Mouse (Mus musculus): ENCODE results near the gene Mrps18b. TPM values are rescaled to one million over a fixed set of nuclear protein-coding genes. Genes with fewer than 3 reads are reported as not detected.

Mrps18b gene
- polyA plus RNA-seq, 1 experiment = 104 TPM

- Histone ChIP-seq H3K4me2 (ENCODE audit: low read depth) (peak within 1 kb of the TSS; percentile 97), H3ac (ENCODE audit: control insufficient read depth, insufficient read length) (peak within 1 kb of the TSS; percentile 69), H3K4me3 (peak within 1 kb of the TSS; percentile 50), H3K36me3 (ENCODE audit: control insufficient read depth, insufficient read depth) (peaks cover 39% of the 10 kb centered on the region), H3K79me2 (ENCODE audit: control insufficient read depth, insufficient read depth) (peaks cover 14% of the 10 kb centered on the region), H3K27me3 (ENCODE audit: control insufficient read depth, insufficient read depth, insufficient read length) (no peaks in the 10 kb centered on the region)
- TF ChIP-seq E2F4 (IDR thresholded peaks at IDR 0.05; ENCODE audit: insufficient read depth) (no peak), POLR2A (IDR thresholded peaks at IDR 0.05; ENCODE audit: insufficient read length, low read depth) (peak; percentile 97), MYOG (IDR thresholded peaks at IDR 0.05; ENCODE audit: control insufficient read depth in 1 of 3, insufficient read depth in 1 of 3, insufficient read length in 2 of 3, low read depth in 2 of 3) (peak in 1 of 3 experiments; percentile 6), SRF (IDR thresholded peaks at IDR 0.05; ENCODE audit: control insufficient read depth, insufficient read length, low read depth) (peak; percentile 4), POLR2AphosphoS2 (IDR thresholded peaks at IDR 0.05; ENCODE audit: insufficient read length, low read depth) (peak; percentile 99)
Measured at GRCm38 (mm10) chr17:35909919-35910369, 6.2 kb downstream of the Mrps18b start, which contains the start of gene Atat1. Gene Atat1, minus strand, starts transcription at chr17:35910075.

GRCm38 (mm10) chr17:35909186-35909918 lies 6.8 kb downstream of the Mrps18b start:
- H3K27me3 ChIP-seq (ENCODE audit: control insufficient read depth, insufficient read depth, insufficient read length) = no peaks in the 10 kb centered on the region
- peaks cover 8% of the 10 kb centered on the region for H3K79me2 ChIP-seq (ENCODE audit: control insufficient read depth, insufficient read depth)
- H3K36me3 ChIP-seq (ENCODE audit: control insufficient read depth, insufficient read depth) = peaks cover 37% of the 10 kb centered on the region
- H3K4me2 ChIP-seq (ENCODE audit: low read depth) = peak overlapping the region; percentile 97
- H3ac ChIP-seq (ENCODE audit: control insufficient read depth, insufficient read length) = peak overlapping the region; percentile 69
- H3K4me3 ChIP-seq = peak overlapping the region; percentile 50
- no peak for TF ChIP-seq POLR2AphosphoS2 (IDR thresholded peaks at IDR 0.05; ENCODE audit: insufficient read length, low read depth)
- TF ChIP-seq TCF12 (IDR thresholded peaks at IDR 0.05; ENCODE audit: insufficient read depth, poor library complexity, severe bottlenecking) = no peak
- TF ChIP-seq E2F4 (IDR thresholded peaks at IDR 0.05; ENCODE audit: insufficient read depth) = no peak
- TF ChIP-seq USF1 (IDR thresholded peaks at IDR 0.05; ENCODE audit: low read depth) = no peak
- TF ChIP-seq REST (IDR thresholded peaks at IDR 0.05; ENCODE audit: insufficient read depth, insufficient read length) = no peak
- no peak for TF ChIP-seq POLR2A (IDR thresholded peaks at IDR 0.05; ENCODE audit: insufficient read length, low read depth)
- no peak for TF ChIP-seq MAX (IDR thresholded peaks at IDR 0.05; ENCODE audit: low read depth)
- no peak for TF ChIP-seq CEBPB (IDR thresholded peaks at IDR 0.05; ENCODE audit: insufficient read depth, poor library complexity, severe bottlenecking)
- TF ChIP-seq MYOD1 (IDR thresholded peaks at IDR 0.05; ENCODE audit: control insufficient read depth in 1 of 3, insufficient read length in 2 of 3, low read depth in 2 of 3) = no peak
- no peak for TF ChIP-seq MYOG (IDR thresholded peaks at IDR 0.05; ENCODE audit: control insufficient read depth in 1 of 3, insufficient read depth in 1 of 3, insufficient read length in 2 of 3, low read depth in 2 of 3)
- no peak for TF ChIP-seq TCF3 (IDR thresholded peaks at IDR 0.05; ENCODE audit: insufficient read length, low read depth)
- TF ChIP-seq SRF (IDR thresholded peaks at IDR 0.05; ENCODE audit: control insufficient read depth, insufficient read length, low read depth) = no peak

- Histone ChIP-seq H3K36me3 (ENCODE audit: control insufficient read depth, insufficient read depth) (peaks cover 21% of the 10 kb centered on the region), H3ac (ENCODE audit: control insufficient read depth, insufficient read length) (no peak overlapping the region), H3K4me3 (no peak overlapping the region), H3K27me3 (ENCODE audit: control insufficient read depth, insufficient read depth, insufficient read length) (no peaks in the 10 kb centered on the region), H3K4me2 (ENCODE audit: low read depth) (no peak overlapping the region), H3K79me2 (ENCODE audit: control insufficient read depth, insufficient read depth) (peaks cover 2% of the 10 kb centered on the region)
- TF ChIP-seq E2F4 (IDR thresholded peaks at IDR 0.05; ENCODE audit: insufficient read depth) = no peak
- no peak for TF ChIP-seq POLR2AphosphoS2 (IDR thresholded peaks at IDR 0.05; ENCODE audit: insufficient read length, low read depth)
- no peak for TF ChIP-seq REST (IDR thresholded peaks at IDR 0.05; ENCODE audit: insufficient read depth, insufficient read length)
- TF ChIP-seq TCF12 (IDR thresholded peaks at IDR 0.05; ENCODE audit: insufficient read depth, poor library complexity, severe bottlenecking) = no peak
- TF ChIP-seq CEBPB (IDR thresholded peaks at IDR 0.05; ENCODE audit: insufficient read depth, poor library complexity, severe bottlenecking) = no peak
- no peak for TF ChIP-seq TCF3 (IDR thresholded peaks at IDR 0.05; ENCODE audit: insufficient read length, low read depth)
- no peak for TF ChIP-seq MYOG (IDR thresholded peaks at IDR 0.05; ENCODE audit: control insufficient read depth in 1 of 3, insufficient read depth in 1 of 3, insufficient read length in 2 of 3, low read depth in 2 of 3)
- no peak for TF ChIP-seq MYOD1 (IDR thresholded peaks at IDR 0.05; ENCODE audit: control insufficient read depth in 1 of 3, insufficient read length in 2 of 3, low read depth in 2 of 3)
- TF ChIP-seq MAX (IDR thresholded peaks at IDR 0.05; ENCODE audit: low read depth) = no peak
- TF ChIP-seq USF1 (IDR thresholded peaks at IDR 0.05; ENCODE audit: low read depth) = no peak
- TF ChIP-seq SRF (IDR thresholded peaks at IDR 0.05; ENCODE audit: control insufficient read depth, insufficient read length, low read depth) = no peak
- no peak for TF ChIP-seq POLR2A (IDR thresholded peaks at IDR 0.05; ENCODE audit: insufficient read length, low read depth)
Measured at GRCm38 (mm10) chr17:35907609-35908008, 8.6 kb downstream of the Mrps18b start.

GRCm38 (mm10) chr17:35905587-35905986 lies 10.6 kb downstream of the Mrps18b start:
- TF ChIP-seq MYOD1 (IDR thresholded peaks at IDR 0.05; ENCODE audit: control insufficient read depth in 1 of 3, insufficient read length in 2 of 3, low read depth in 2 of 3) (no peak), USF1 (IDR thresholded peaks at IDR 0.05; ENCODE audit: low read depth) (no peak), MYOG (IDR thresholded peaks at IDR 0.05; ENCODE audit: control insufficient read depth in 1 of 3, insufficient read depth in 1 of 3, insufficient read length in 2 of 3, low read depth in 2 of 3) (no peak), POLR2AphosphoS2 (IDR thresholded peaks at IDR 0.05; ENCODE audit: insufficient read length, low read depth) (no peak), TCF3 (IDR thresholded peaks at IDR 0.05; ENCODE audit: insufficient read length, low read depth) (no peak), POLR2A (IDR thresholded peaks at IDR 0.05; ENCODE audit: insufficient read length, low read depth) (no peak), REST (IDR thresholded peaks at IDR 0.05; ENCODE audit: insufficient read depth, insufficient read length) (no peak), E2F4 (IDR thresholded peaks at IDR 0.05; ENCODE audit: insufficient read depth) (no peak), SRF (IDR thresholded peaks at IDR 0.05; ENCODE audit: control insufficient read depth, insufficient read length, low read depth) (no peak), CEBPB (IDR thresholded peaks at IDR 0.05; ENCODE audit: insufficient read depth, poor library complexity, severe bottlenecking) (no peak), MAX (IDR thresholded peaks at IDR 0.05; ENCODE audit: low read depth) (no peak), TCF12 (IDR thresholded peaks at IDR 0.05; ENCODE audit: insufficient read depth, poor library complexity, severe bottlenecking) (no peak)
- peaks cover 7% of the 10 kb centered on the region for H3K36me3 ChIP-seq (ENCODE audit: control insufficient read depth, insufficient read depth)

More at GRCm38 (mm10) chr17:35905587-35905986, 10.6 kb downstream of the Mrps18b start:
- Histone ChIP-seq H3ac (ENCODE audit: control insufficient read depth, insufficient read length) (no peak overlapping the region), H3K4me3 (no peak overlapping the region), H3K79me2 (ENCODE audit: control insufficient read depth, insufficient read depth) (no peaks in the 10 kb centered on the region), H3K4me2 (ENCODE audit: low read depth) (no peak overlapping the region), H3K27me3 (ENCODE audit: control insufficient read depth, insufficient read depth, insufficient read length) (no peaks in the 10 kb centered on the region)

All from myocyte (in vitro differentiated cells).